Mouse (Mus musculus) adrenal gland, postnatal 14 days (tissue): ENCODE results near the gene 9830107B12Rik. TPM values are rescaled to one million over a fixed set of nuclear protein-coding genes. Genes with fewer than 3 reads are reported as not detected.
A peak's percentile ranks its signal among the peaks of the same experiment; 100 is the strongest.

Experiments
- DNase-seq: peaks from one replicate; pipeline ENCODE4 v3.0.0; 2021; ENCODE audit warnings: mixed read lengths
- total RNA-seq: library from RNA; stranded (reverse); gene quantifications from 2 replicates; pipeline ENCODE4 v1.2.3, GENCODE M21; 2021

Gene 9830107B12Rik
- total RNA-seq, 1 experiment from 2014 or later: not detected

DNA sequence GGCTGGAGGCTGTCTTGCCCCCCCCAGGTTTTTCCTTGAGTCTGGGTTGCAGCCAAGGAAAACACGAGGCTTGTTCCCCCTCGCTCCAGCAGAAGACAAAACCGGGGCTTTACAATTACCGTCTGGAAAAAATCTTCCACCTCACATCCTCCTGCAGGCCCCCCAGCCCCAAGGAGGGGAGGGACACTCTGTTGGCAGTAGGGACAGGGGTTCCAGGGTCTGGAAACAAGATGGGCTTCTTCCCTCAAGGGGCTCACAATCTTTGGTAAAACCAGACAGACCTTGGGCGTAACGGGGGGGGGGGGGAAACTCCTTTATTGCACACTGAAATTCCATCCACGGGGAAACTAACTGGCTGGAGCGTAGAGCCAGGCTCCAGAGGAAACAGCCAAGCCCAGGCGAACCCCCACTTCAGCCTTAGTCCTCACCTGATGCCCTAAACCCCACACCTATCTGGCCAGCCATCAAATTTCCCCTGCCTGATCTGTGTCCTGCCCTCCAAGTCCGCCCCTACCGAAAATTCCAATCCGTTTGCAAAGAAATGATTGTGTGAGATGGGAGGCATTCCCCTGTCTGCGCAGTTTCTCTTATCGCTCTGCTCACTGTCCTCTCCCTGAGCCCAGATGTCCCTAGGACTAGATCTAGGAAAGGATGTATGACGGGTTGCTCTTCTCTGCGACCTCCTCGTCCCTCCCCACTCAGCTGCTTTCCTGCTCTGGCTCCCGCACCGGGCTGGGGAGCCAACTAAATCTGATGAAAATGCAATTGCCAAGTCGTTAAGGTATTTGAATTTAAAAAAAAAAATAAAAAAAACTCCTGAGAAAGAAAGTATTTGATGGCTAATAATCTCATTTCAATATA lies 51.0 kb downstream of the 9830107B12Rik start:
- no peak for DNase-seq

DNA sequence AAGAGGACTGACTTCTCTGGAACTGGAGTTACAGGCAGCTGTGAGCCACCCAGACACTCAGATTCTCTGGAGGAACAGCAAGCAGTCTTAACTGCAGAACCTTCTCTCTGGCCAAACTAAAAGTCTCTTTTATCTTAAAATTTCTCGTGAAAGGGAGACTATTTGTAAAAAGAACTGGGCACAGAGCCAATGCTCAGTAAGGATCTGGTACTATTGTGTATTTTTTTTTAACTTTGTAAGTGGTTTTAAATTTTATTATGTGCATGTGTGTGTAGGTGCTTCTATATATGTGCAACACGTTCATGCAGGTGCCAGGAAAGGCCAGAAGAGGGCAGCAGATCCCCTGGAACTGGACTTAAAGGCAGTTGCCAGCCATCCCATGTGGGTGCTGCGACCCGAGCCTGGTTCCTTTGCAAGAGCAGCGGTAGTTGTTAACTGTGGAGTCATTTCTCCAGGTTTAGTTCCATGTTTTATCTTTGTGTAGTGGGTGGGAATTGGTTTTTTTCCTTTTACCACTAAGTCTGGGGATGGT lies 52.7 kb downstream of the 9830107B12Rik start:
- no peak for DNase-seq

DNA sequence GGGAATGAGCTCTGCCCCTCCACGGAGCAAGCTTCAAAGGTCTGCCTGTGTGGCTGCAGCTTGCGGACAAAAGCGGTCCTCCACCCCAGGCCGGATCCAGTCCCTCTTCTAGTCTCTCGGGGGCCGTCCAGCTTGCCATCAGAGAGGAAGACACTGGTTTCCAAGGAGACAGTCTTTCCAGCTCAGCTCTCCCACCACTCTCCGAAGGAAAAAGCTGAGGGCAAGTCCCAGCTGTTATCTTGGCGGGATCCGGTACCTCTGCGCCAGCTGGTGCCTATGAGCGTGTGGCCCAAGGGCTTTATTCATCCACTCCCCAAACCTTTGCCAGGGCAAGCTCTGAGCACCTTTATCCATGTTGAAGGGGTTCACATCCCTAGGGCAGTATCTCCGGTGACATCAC lies 55.8 kb downstream of the 9830107B12Rik start:
- no peak for DNase-seq

DNA sequence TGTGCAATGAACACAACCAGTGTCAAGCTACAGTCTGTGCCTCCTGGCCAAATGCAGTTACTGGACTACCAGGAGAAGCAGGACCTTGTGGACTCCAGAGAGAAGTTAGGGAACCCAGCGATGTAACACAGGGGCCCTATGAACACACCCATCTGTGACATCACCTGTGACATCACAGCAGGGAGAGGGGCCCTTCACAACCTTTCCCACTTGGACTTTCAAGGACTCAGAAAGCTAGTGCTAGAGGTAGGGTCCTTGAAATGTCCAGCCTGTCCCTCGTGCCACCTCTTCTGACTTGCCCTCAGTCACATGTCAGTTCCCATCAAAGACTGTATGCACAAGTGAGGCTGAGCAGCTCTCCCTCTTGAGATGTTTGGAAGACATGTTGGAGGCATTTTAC lies 56.6 kb downstream of the 9830107B12Rik start:
- no peak for DNase-seq

DNA sequence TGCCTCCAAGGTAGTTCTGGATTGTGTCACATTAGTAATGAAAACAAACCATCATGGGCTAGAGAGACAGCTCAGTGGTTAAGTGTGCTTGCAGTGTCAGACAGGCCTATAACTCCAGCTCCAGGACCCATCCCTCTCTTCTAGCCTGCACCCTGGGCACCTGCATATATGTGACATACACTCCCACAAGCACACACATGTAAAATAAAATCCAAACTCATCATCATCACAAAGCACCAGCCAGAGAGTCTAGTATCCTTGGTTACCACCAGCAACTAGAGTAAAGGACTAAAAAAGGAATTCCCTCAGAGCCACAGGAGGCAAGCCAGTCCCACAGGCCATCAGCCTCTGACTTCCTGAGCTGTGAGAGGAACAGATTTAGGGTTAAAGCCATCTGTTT lies 57.0 kb downstream of the 9830107B12Rik start, which contains the start of gene 1700067P10Rik:
TSS of gene 1700067P10Rik (plus strand) at position 301 of the 400 bp plus-strand sequence.
- no peak for DNase-seq

DNA sequence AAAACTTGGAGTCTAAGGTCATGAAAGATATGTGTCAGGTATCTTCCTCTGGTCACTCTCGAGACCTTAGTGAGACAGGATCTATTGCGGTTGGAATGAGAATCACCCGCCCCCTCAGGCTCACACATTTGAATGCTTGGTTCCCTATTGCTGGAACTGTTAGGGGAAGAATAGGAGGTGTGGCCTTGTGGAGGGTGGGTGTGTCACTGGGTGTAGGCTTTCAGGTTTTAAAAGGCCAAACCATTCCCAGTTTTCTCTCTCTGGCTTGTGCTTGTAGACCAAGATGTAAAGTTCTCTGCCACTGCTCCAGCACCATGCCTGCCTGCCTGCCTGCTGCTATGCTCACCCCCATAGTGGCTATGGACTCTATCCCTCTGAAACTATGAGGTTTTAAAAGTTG lies 65.4 kb downstream of the 9830107B12Rik start:
- peak; percentile 1 for DNase-seq

Other genes starting within 250 kb of the 9830107B12Rik start
- gene Foxp4, start 221.6 kb downstream of the 9830107B12Rik start, total RNA-seq: 20.6 and 28.1 TPM in 2 replicates
- gene 1700122O11Rik, start 108.0 kb downstream of the 9830107B12Rik start, total RNA-seq: not detected in 2 replicates
- gene 1700067P10Rik, start 56.9 kb downstream of the 9830107B12Rik start, total RNA-seq: not detected in 2 replicates
- gene A530064D06Rik, start 21.0 kb upstream of the 9830107B12Rik start, total RNA-seq: 0.38 TPM in 1 of 2 replicates, not detected in the other
- 0.11 TPM in 2 replicates for gene Trem1, start 86.5 kb upstream of the 9830107B12Rik start, total RNA-seq
- 0.48 TPM in 1 of 2 replicates, not detected in the other for gene Trem3, start 101.5 kb upstream of the 9830107B12Rik start, total RNA-seq
- 0.89 and 1.8 TPM in 2 replicates for gene Treml4, start 118.0 kb upstream of the 9830107B12Rik start, total RNA-seq
- gene Treml2, start 153.2 kb upstream of the 9830107B12Rik start, total RNA-seq: 0.93 and 5.6 TPM in 2 replicates
- gene B430306N03Rik, start 169.9 kb upstream of the 9830107B12Rik start, total RNA-seq: 0.19 and 0.45 TPM in 2 replicates
- gene Trem2, start 200.1 kb upstream of the 9830107B12Rik start, total RNA-seq: 2.1 and 2.4 TPM in 2 replicates
- 0.30 and 0.48 TPM in 2 replicates for gene Treml1, start 213.6 kb upstream of the 9830107B12Rik start, total RNA-seq